Mouse (Mus musculus) CH12.LX (cell line): Measurements from ENCODE around the gene Gm49321. TPM values are rescaled to one million over a fixed set of nuclear protein-coding genes. Genes with fewer than 3 reads are reported as not detected.

Source experiments
- DNase-seq: peaks from one replicate; pipeline ENCODE4 v3.0.0-alpha.2; 2013; ENCODE audit errors: extremely low read depth
- H3K27ac ChIP-seq: 2 replicates; pipeline ENCODE4 v1.5.1; 2012; ENCODE audit warnings: low read depth, mild to moderate bottlenecking, control low read depth, moderate library complexity; ENCODE audit not compliant: insufficient read depth
- H3K27me3 ChIP-seq: replicated peaks from 2 replicates; pipeline ENCODE3; 2012; ENCODE audit warnings: inconsistent platforms
- H3K36me3 ChIP-seq, 2 experiments: replicated peaks in 1 of 2; 2 replicates each; pipeline versions ENCODE3 to v1.6.1; 2012; ENCODE audit warnings: inconsistent platforms in 1 of 2, low read length in 1 of 2, mild to moderate bottlenecking in 1 of 2, mixed read lengths in 1 of 2, moderate library complexity in 1 of 2; ENCODE audit not compliant: control insufficient read depth in 1 of 2, insufficient read depth in 1 of 2
- H3K4me1 ChIP-seq, 2 experiments: 2 replicates each; pipeline ENCODE4 v1.6.1; 2012; ENCODE audit warnings: inconsistent platforms in 1 of 2, moderate library complexity in 1 of 2; ENCODE audit not compliant: insufficient read depth in 2 of 2, control insufficient read depth in 1 of 2
- H3K4me2 ChIP-seq: 2 replicates; pipeline ENCODE4 v1.6.1; 2012; ENCODE audit warnings: low read depth, mild to moderate bottlenecking, control low read depth; ENCODE audit not compliant: poor library complexity, insufficient read depth, severe bottlenecking
- H3K4me3 ChIP-seq, 3 experiments: fragments of 150-350 bp in 1 of 3; sonication (generic) in 1 of 3; replicated peaks in 1 of 3; 2 replicates each; pipeline versions ENCODE3 to v1.5.1; 2011 to 2012; ENCODE audit warnings: low read depth in 2 of 3, low read length in 2 of 3, mild to moderate bottlenecking in 2 of 3, moderate library complexity in 2 of 3, control low read depth in 1 of 3, improper control_type of control experiment in 1 of 3, inconsistent platforms in 1 of 3, mixed read lengths in 1 of 3; ENCODE audit not compliant: poor library complexity in 1 of 3
- H3K79me2 ChIP-seq: replicated peaks from 2 replicates; pipeline ENCODE4 v1.6.1; 2012; ENCODE audit warnings: mild to moderate bottlenecking, moderate library complexity; ENCODE audit not compliant: control insufficient read depth, poor library complexity, insufficient read depth, severe bottlenecking; ENCODE audit errors: extremely low read depth
- H3K9ac ChIP-seq: 2 replicates; pipeline ENCODE4 v1.6.1; 2012; ENCODE audit warnings: low read depth, mild to moderate bottlenecking, control low read depth, moderate library complexity; ENCODE audit not compliant: insufficient read depth
- H3K9me3 ChIP-seq: replicated peaks from 2 replicates; pipeline ENCODE3; 2012; ENCODE audit warnings: low read length, inconsistent platforms, mixed read lengths
- CHD1 ChIP-seq: IDR thresholded peaks from 2 replicates; pipeline ENCODE4 v1.6.1; 2012; ENCODE audit warnings: low read depth, low read length, improper control_type of control experiment, inconsistent platforms
- CTCF ChIP-seq, 2 experiments: IDR thresholded peaks in 1 of 2; conservative IDR thresholded peaks in 1 of 2; 2 replicates each; pipeline ENCODE4 v1.5.1; 2011 to 2012; ENCODE audit warnings: low read depth in 2 of 2, low read length in 2 of 2, improper control_type of control experiment in 1 of 2, inconsistent platforms in 1 of 2, mild to moderate bottlenecking in 1 of 2, moderate library complexity in 1 of 2
- E2F4 ChIP-seq: IDR thresholded peaks from 2 replicates; pipeline ENCODE4 v1.6.1; 2011; ENCODE audit warnings: low read depth, low read length, improper control_type of control experiment; ENCODE audit not compliant: insufficient replicate concordance
- ELF1 ChIP-seq: IDR thresholded peaks from 2 replicates; pipeline ENCODE4 v1.6.1; 2014; ENCODE audit warnings: low read depth, mild to moderate bottlenecking, inconsistent platforms, low read length, improper control_type of control experiment
- EP300 ChIP-seq: IDR thresholded peaks from 2 replicates; pipeline ENCODE4 v1.6.1; 2011; ENCODE audit warnings: low read length, improper control_type of control experiment
- JUN ChIP-seq: IDR thresholded peaks from 2 replicates; pipeline ENCODE4 v1.6.1; 2011; ENCODE audit warnings: low read depth, mild to moderate bottlenecking, low read length, improper control_type of control experiment, moderate library complexity; ENCODE audit not compliant: insufficient read depth
- JUND ChIP-seq: conservative IDR thresholded peaks from 2 replicates; pipeline ENCODE4 v1.6.1; 2011; ENCODE audit warnings: low read depth, low read length, improper control_type of control experiment
- KAT2A ChIP-seq: IDR thresholded peaks from 2 replicates; pipeline ENCODE4 v1.6.1; 2012; ENCODE audit warnings: low read length, improper control_type of control experiment, inconsistent platforms; ENCODE audit not compliant: insufficient replicate concordance
- MEF2A ChIP-seq: IDR thresholded peaks from 2 replicates; pipeline ENCODE4 v1.6.1; 2014; ENCODE audit warnings: low read depth, mild to moderate bottlenecking, inconsistent platforms, low read length, improper control_type of control experiment, borderline replicate concordance
- MYC ChIP-seq: IDR thresholded peaks from 2 replicates; pipeline ENCODE4 v1.6.1; 2011; ENCODE audit warnings: low read depth, mild to moderate bottlenecking, improper control_type of control experiment, low read length
- NRF1 ChIP-seq: IDR thresholded peaks from 2 replicates; pipeline ENCODE4 v1.6.1; 2014; ENCODE audit warnings: low read depth, mild to moderate bottlenecking, inconsistent platforms, low read length, improper control_type of control experiment, moderate library complexity
- PAX5 ChIP-seq: IDR thresholded peaks from 2 replicates; pipeline ENCODE4 v1.6.1; 2012; ENCODE audit warnings: low read length, inconsistent platforms, mixed read lengths
- RAD21 ChIP-seq: IDR thresholded peaks from 2 replicates; pipeline ENCODE4 v1.6.1; 2011; ENCODE audit warnings: low read depth, mild to moderate bottlenecking, low read length, improper control_type of control experiment, moderate library complexity
- SMC3 ChIP-seq: IDR thresholded peaks from 2 replicates; pipeline ENCODE4 v1.6.1; 2011; ENCODE audit warnings: low read depth, low read length, improper control_type of control experiment
- TBP ChIP-seq: conservative IDR thresholded peaks from 2 replicates; pipeline ENCODE4 v1.6.1; 2011; ENCODE audit warnings: low read depth, low read length, improper control_type of control experiment
- TCF12 ChIP-seq: IDR thresholded peaks from 2 replicates; pipeline ENCODE4 v1.6.1; 2014; ENCODE audit warnings: low read depth, mild to moderate bottlenecking, inconsistent platforms, low read length, improper control_type of control experiment
- UBTF ChIP-seq: IDR thresholded peaks from 2 replicates; pipeline ENCODE4 v1.6.1; 2012; ENCODE audit warnings: low read depth, mild to moderate bottlenecking, inconsistent platforms, low read length, improper control_type of control experiment, moderate library complexity
- USF1 ChIP-seq: IDR thresholded peaks from 2 replicates; pipeline ENCODE4 v1.6.1; 2014; ENCODE audit warnings: low read depth, mild to moderate bottlenecking, inconsistent platforms, low read length, improper control_type of control experiment
- USF2 ChIP-seq: conservative IDR thresholded peaks from 2 replicates; pipeline ENCODE4 v1.6.1; 2011; ENCODE audit warnings: low read depth, low read length, improper control_type of control experiment
- ZC3H11A ChIP-seq: IDR thresholded peaks from 2 replicates; pipeline ENCODE4 v1.6.1; 2012; ENCODE audit warnings: low read depth, mild to moderate bottlenecking, inconsistent platforms, low read length, improper control_type of control experiment
- ZKSCAN1 ChIP-seq: IDR thresholded peaks from 2 replicates; pipeline ENCODE4 v1.6.1; 2012; ENCODE audit warnings: low read depth, inconsistent platforms, low read length, improper control_type of control experiment, borderline replicate concordance
- ZMIZ1 ChIP-seq: IDR thresholded peaks from 2 replicates; pipeline ENCODE4 v1.6.1; 2012; ENCODE audit warnings: low read depth, mild to moderate bottlenecking, inconsistent platforms, low read length, improper control_type of control experiment
- dilution Hi-C: fragments of 300-500 bp; cut with MboI; formaldehyde crosslinking; loops from 2 replicates; pipeline ENCODE4 v1.14.3; 2020; ENCODE audit warnings: low sequenced_read_pairs; ENCODE audit not compliant: extremely low pct_unique_long_range_greater_than_20kb, extremely low pct_ligation_motif_present
- in situ Hi-C: fragments of 300-500 bp; cut with MboI; formaldehyde crosslinking; loops from 3 replicates; pipeline ENCODE4 v1.14.3; 2019; ENCODE audit warnings: low sequenced_read_pairs, low pct_ligation_motif_present, low pct_unique_long_range_greater_than_20kb, mixed read lengths
- polyA plus RNA-seq: library from polyadenylated mRNA; unstranded; fragments of >175 nt; gene quantifications from 2 replicates; pipeline ENCODE4 v1.2.1, GENCODE M21; 2012; ENCODE audit warnings: low read depth; ENCODE audit not compliant: insufficient read length
- total RNA-seq, 2 experiments: library from RNA; depleted of rRNA; stranded (reverse); fragments of 300-350 nt in 1 of 2; fragments of >200 nt in 1 of 2; gene quantifications; 2 replicates each; pipeline ENCODE4 v1.2.3; 2012 to 2014

Gm49321 gene
- total and polyA plus RNA-seq, 3 experiments, result not detected

GRCm38 (mm10) chr12:73895674-73896073, 41.8 kb upstream of the Gm49321 start:
- Histone ChIP-seq H3K36me3 (no peaks in the 10 kb centered on the region), H3K9me3 (no peaks in the 10 kb centered on the region), H3K79me2 (no peaks in the 10 kb centered on the region), H3K4me2 (no peak overlapping the region), H3K9ac (no peak overlapping the region), H3K27me3 (no peaks in the 10 kb centered on the region), H3K4me1 (no peaks in the 10 kb centered on the region), H3K27ac (no peak overlapping the region), H3K4me3 (no peak overlapping the region)
- in situ Hi-C loops (no loop called here), dilution Hi-C loops (no loop called here)
- TF ChIP-seq ZKSCAN1 (no peak), JUN (peak; percentile 3; the same call in 1 of the 2 replicates), JUND (0 out of 2 replicates have a peak, but pooled peaks have one; percentile 9), EP300 (no peak), ZMIZ1 (no peak)
- DNase-seq, result no peak

DNA sequence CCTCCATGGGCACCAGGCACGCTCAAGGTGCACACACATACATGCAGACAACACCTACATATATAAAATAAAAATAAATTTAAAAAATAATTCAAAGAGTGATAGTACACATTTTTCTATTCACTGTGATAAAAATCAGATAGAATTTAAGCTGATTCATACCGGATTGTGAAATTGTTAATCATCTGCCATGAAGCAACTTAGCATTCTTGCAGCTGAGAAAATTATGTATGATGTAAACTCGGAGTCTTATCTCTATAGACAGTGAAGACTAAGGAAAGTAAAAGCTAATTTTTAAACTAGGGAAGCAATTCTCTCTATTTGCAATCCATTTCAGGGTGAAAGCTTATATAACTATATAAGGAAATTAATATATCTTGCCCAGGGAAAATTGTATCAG, 41.0 kb upstream of the Gm49321 start:
- H3K9me3 ChIP-seq, result no peaks in the 10 kb centered on the region
- no peak overlapping the region for H3K27ac ChIP-seq
- H3K27me3 ChIP-seq, result no peaks in the 10 kb centered on the region
- no peak overlapping the region for H3K4me3 ChIP-seq
- in situ Hi-C loops, result no loop called here
- dilution Hi-C loops, result no loop called here
- no peak for DNase-seq
- H3K9ac ChIP-seq, result no peak overlapping the region
- no peaks in the 10 kb centered on the region for H3K36me3 ChIP-seq
- H3K4me1 ChIP-seq, result peaks cover 0 to 3% of the 10 kb centered on the region in 2 experiments; a peak in 2 of 4 replicates
- TF ChIP-seq ZC3H11A (no peak), KAT2A (no peak), NRF1 (no peak), PAX5 (no peak), USF1 (no peak), ZKSCAN1 (no peak), MEF2A (no peak), RAD21 (no peak), MYC (no peak)
- H3K79me2 ChIP-seq, result no peaks in the 10 kb centered on the region
- no peak overlapping the region for H3K4me2 ChIP-seq

DNA sequence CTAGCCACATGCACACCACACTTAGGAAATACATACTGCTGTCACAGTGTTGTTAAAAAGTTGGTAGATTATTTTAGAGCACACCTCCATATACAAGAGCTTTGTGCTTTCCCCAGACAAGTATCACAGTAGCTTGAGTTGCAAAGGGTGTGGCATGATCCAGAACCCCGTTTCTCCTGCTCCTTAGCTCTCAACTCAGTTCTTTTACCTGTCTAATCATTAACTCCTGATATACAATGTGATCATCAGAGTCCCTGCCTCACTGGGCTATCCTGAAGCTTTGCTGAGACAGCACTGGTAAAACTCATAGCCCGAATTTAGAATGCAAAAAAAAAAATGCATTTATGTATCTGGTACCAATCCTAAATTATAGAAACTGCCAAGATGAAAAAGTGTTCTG, 39.2 kb upstream of the Gm49321 start:
- dilution Hi-C loops, result no loop called here
- no peak for DNase-seq
- Histone ChIP-seq H3K27ac (no peak overlapping the region), H3K79me2 (no peaks in the 10 kb centered on the region), H3K9ac (no peak overlapping the region), H3K4me3 (no peak overlapping the region), H3K4me1 (peaks cover 0 to 5% of the 10 kb centered on the region in 2 experiments; a peak in 2 of 4 replicates), H3K27me3 (no peaks in the 10 kb centered on the region), H3K4me2 (no peak overlapping the region), H3K9me3 (no peaks in the 10 kb centered on the region), H3K36me3 (no peaks in the 10 kb centered on the region)
- no peak for TF ChIP-seq UBTF
- no peak for TF ChIP-seq USF2
- TF ChIP-seq RAD21, result no peak
- no peak for TF ChIP-seq ZKSCAN1
- no peak for TF ChIP-seq JUND
- TF ChIP-seq SMC3, result no peak
- no peak for TF ChIP-seq JUN
- TF ChIP-seq MYC, result no peak
- TF ChIP-seq E2F4, result no peak
- no peak for TF ChIP-seq KAT2A
- TF ChIP-seq ELF1, result no peak
- TF ChIP-seq TBP, result no peak
- no peak for TF ChIP-seq CHD1
- TF ChIP-seq CTCF (conservative IDR thresholded peaks at IDR 0.05 in 1 of 2, IDR thresholded peaks at IDR 0.05 in 1 of 2; ENCODE audit: low read depth in 2 of 2, low read length in 2 of 2), result no peak
- TF ChIP-seq TCF12, result no peak
- in situ Hi-C loops, result no loop called here
